Mouse (Mus musculus) G1E (cell line): Measurements from ENCODE around the gene Mms19.

ENCODE experiments used
- CTCF ChIP-seq: IDR thresholded peaks from 2 replicates; pipeline ENCODE4 v1.5.1; 2012; ENCODE audit warnings: low read depth, low read length, inconsistent platforms, mixed read lengths
- GATA1 ChIP-seq: IDR thresholded peaks from 2 replicates; pipeline ENCODE4 v1.6.1; 2012; ENCODE audit warnings: borderline replicate concordance, low read length, inconsistent platforms, mixed read lengths

DNA sequence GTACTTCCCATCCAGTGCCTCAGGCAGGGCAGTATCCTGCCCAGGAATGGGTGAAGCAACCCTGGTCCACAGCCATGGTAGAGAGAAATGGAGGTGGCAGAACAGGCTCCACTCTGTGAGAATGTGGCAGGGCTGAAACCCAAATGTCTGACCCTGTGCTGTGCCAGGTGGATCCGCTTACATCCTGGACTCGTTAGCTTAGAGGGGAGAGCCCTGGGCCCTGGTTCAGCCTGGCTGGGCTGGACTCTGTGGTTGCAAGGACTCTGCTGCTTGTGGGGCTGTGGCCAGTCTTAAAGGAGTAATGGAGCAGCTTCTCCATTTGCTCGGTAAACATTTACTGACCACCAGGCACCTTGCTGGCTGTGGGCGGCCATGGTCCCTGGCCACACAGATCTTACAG lies 6.2 kb upstream of the Mms19 start:
- no peak for TF ChIP-seq GATA1
- TF ChIP-seq CTCF, result no peak
